In the genomic region with DNA sequence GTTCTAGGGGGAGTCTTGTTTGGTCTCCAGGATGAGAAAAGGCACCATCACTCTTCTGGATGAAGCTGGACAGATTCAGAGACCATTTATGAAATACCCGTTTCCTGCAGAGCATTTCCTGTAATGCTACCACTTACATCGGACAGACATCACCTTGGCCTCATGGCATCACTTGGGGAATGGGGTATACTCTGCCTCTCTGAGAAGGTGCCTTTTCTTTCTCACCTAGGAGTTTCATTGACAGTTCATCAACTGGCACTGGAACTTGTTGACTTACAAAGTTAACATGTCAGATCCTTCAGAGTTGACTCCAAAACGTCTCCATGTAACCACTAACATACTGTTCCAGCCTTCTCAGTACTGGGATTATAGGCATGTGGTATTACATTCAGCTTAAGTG, we compare ENCODE assay signal across 8 mouse cellular contexts. TPM values are rescaled to one million over a fixed set of nuclear protein-coding genes. Genes with fewer than 3 reads are reported as not detected.
DNase-seq lines count a peak whose midpoint lies in the region; ATAC-seq and TF ChIP-seq lines count a peak whose summit lies in the region.

No protein-coding gene starts in this region.

- H3K4me2 ChIP-seq in liver, embryonic 12.5 days, result peak overlapping the region; percentile 96

- TF ChIP-seq CTCF in cerebellum, adult 2 months (IDR thresholded peaks at IDR 0.05; ENCODE audit: borderline replicate concordance, insufficient read depth, low read depth, low read length), result no peak

- no peaks in the 10 kb centered on the region for H3K27me3 ChIP-seq in cerebellum, adult 2 months (ENCODE audit: control insufficient read depth, insufficient read depth, low read length)
- no peaks in the 10 kb centered on the region for H3K27me3 ChIP-seq in megakaryocyte, embryonic 14.5 days (replicated peaks)
- no peaks in the 10 kb centered on the region for H3K27me3 ChIP-seq in liver, embryonic 12.5 days (replicated peaks)

- 68% methylated on average over 3 of the region's 3 CpGs for WGBS in cerebellum, adult 2 months
- 56% methylated on average over 3 of the region's 3 CpGs for WGBS in liver, embryonic 12.5 days (ENCODE audit: insufficient replicate concordance)

- H3K9me3 ChIP-seq in megakaryocyte, embryonic 14.5 days, result no peaks in the 10 kb centered on the region
- no peaks in the 10 kb centered on the region for H3K9me3 ChIP-seq in liver, embryonic 12.5 days (replicated peaks)

- H3K4me1 ChIP-seq in cerebellum, adult 2 months (ENCODE audit: control insufficient read depth, insufficient read depth, low read length), result no peaks in the 10 kb centered on the region; the same call in 1 of the 2 replicates
- peaks cover 27% of the 10 kb centered on the region for H3K4me1 ChIP-seq in megakaryocyte, embryonic 14.5 days
- peaks cover 27% of the 10 kb centered on the region for H3K4me1 ChIP-seq in liver, embryonic 12.5 days

- peak overlapping the region; percentile 83 for H3K9ac ChIP-seq in liver, embryonic 12.5 days

- H3K4me3 ChIP-seq in cerebellum, adult 2 months (replicated peaks; ENCODE audit: insufficient read depth, low read depth, low read length), result no peak overlapping the region
- H3K4me3 ChIP-seq in megakaryocyte, embryonic 14.5 days (replicated peaks), result peak overlapping the region; percentile 98
- H3K4me3 ChIP-seq in liver, embryonic 12.5 days, result peak overlapping the region; percentile 79

- DNase-seq in cerebellum, adult 9-10 months, result peak; percentile 52
- DNase-seq in cerebellum, adult 2 months, result no peak
- no peak for DNase-seq in urinary bladder, postnatal 36 days (ENCODE audit: low spot score in 2 of 2)
- DNase-seq in layer of hippocampus, adult 9-10 months (ENCODE audit: low spot score), result no peak
- no peak for DNase-seq in testis, postnatal 10 days (ENCODE audit: low spot score)

- peaks cover 14% of the 10 kb centered on the region for H3K36me3 ChIP-seq in megakaryocyte, embryonic 14.5 days (replicated peaks; ENCODE audit: low read length)
- H3K36me3 ChIP-seq in liver, embryonic 12.5 days, result no peaks in the 10 kb centered on the region

- no peak overlapping the region for H3K27ac ChIP-seq in cerebellum, adult 2 months (ENCODE audit: insufficient read depth, low read length)
- H3K27ac ChIP-seq in liver, embryonic 12.5 days, result 0 out of 2 replicates have a peak overlapping the region, but pooled peaks have one; percentile 89

- no peak for ATAC-seq in megakaryocyte, adult 5-6 weeks (ENCODE audit: poor library complexity, severe bottlenecking)
- no peak for ATAC-seq in liver, embryonic 12.5 days

- TF ChIP-seq POLR2A in cerebellum, adult 2 months (IDR thresholded peaks at IDR 0.05; ENCODE audit: borderline replicate concordance, insufficient read depth, low read length), result no peak

RNA-seq across cellular contexts. Expression of a gene that starts 0.9 kb away (rescaled TPM):
- polyA plus RNA-seq in cerebellum, adult 2 months (2012; rRNA removed), result 25.7 and 28.7 TPM in 2 replicates
- 2.7 and 6.3 TPM in 2 replicates for polyA plus RNA-seq in megakaryocyte, embryonic 14.5 days (2012; ENCODE audit: insufficient read depth, low replicate concordance)
- total RNA-seq in megakaryocyte, adult 5-6 weeks (2015), result 17.5 and 20.0 TPM in 2 replicates
- 15.8 and 16.2 TPM in 2 replicates for total RNA-seq in megakaryocyte, adult 5-6 weeks (2017)
- polyA plus RNA-seq in liver, embryonic 12.5 days (2016; fragmentation: Nextera tagmentation; extraction: Ambion mirVana), result 6.5 and 7.6 TPM in 2 replicates
